Mouse (Mus musculus) spleen, adult 2 months (tissue): ENCODE results near the gene 2410137M14Rik.

Source experiments
- CTCF ChIP-seq: fragments of 200-500 bp; IDR thresholded peaks from 2 replicates; pipeline ENCODE4 v1.5.1; 2011; ENCODE audit warnings: mild to moderate bottlenecking, inconsistent platforms; ENCODE audit not compliant: insufficient read depth, insufficient read length, insufficient replicate concordance; ENCODE audit errors: extremely low read depth
- POLR2A ChIP-seq: fragments of 200-500 bp; IDR thresholded peaks from 2 replicates; pipeline ENCODE4 v1.6.1; 2011; ENCODE audit warnings: low read depth, low read length, inconsistent platforms

GRCm38 (mm10) chr17:36989437-36989836 is 8.4 kb upstream of the 2410137M14Rik start, which contains the start of gene H2-M5:
- TF ChIP-seq CTCF (no peak), POLR2A (no peak)
